Mouse (Mus musculus): ENCODE data around the gene Padi3. TPM values are rescaled to one million over a fixed set of nuclear protein-coding genes. Genes with fewer than 3 reads are reported as not detected.

The Padi3 gene
- polyA plus RNA-seq (2014; fragmentation: Illumina TruSeq; extraction: RNeasy Lipid Tissue Mini Kit (QIAGEN cat#74804); ENCODE audit: low read depth, low replicate concordance): not detected

GRCm38 (mm10) chr4:140810458-140811260 lies at the start of gene Padi3:
Gene Padi3, minus strand, starts transcription at chr4:140810648.

GRCm38 (mm10) chr4:140845666-140846065 lies 35.2 kb upstream of the Padi3 start, which contains the start of gene Padi1:
Gene Padi1, minus strand, starts transcription at chr4:140845778.

DNA sequence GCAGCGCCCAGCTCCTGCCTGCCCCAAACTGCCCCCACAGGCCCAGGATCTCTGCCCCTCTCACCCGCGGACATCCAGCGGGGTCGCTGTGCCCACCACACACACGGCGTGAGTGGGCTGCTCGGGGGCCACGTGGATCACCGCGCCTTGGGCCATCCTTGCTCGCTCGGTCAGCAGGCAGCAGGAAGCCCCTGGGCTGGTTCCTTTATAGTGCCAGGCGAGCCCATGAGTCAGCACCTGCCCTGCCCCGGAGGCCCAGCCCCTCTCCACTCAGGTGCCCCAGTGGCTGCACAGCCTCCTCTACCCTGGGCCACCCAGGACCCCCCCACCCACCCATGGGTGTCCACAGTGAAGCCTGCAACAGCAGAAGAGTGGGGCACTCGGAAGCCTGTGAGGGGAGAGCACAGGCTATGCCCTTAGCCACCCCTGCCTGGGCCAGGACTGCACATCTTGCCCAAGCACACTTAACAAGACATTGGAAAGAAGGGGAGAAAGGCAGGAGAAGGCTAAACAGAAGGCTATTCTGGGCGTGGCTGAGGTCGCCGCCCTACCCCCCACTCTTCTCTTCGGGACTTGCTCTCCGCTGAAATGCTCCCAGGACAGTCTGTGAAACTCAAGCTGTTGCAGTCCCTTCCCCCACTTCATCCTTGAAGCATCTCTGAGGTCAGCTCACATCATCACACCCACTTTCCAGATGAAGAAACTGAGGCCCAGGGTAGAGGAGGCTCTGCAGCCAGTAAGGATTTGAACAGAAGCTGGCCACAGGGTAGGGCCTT lies 36.2 kb downstream of the Padi3 start, which contains the start of gene Padi4:
Gene Padi4, minus strand, starts transcription at position 212 of the 776 bp plus-strand sequence.

DNA sequence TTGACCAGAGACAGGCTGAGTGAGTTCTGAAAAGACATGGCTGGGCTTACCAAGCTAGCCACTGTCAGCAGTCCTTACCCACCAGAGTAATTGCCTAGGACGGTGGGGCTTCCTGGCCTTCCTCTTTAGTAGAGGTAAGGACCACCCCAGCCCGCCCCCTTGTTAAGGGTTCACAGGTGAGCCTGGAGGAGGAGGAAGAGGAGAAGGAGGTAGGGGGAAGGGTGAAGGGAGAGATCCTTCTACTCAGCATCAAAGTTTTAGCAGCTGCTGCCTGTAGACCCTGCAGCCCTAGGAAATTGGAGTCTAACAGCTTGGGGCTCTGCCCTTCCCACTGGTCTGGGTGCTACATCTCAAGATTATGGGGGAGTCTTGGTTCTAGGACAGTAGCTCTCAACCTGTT lies 67.9 kb downstream of the Padi3 start, which contains the start of gene Padi6:
Gene Padi6, minus strand, starts transcription at position 101 of the 400 bp plus-strand sequence.

Other genes with a start within 250 kb of the Padi3 start
- 1.7 TPM for gene Arhgef10l, start 144.6 kb downstream of the Padi3 start, polyA plus RNA-seq (2014; fragmentation: Illumina TruSeq; extraction: RNeasy Lipid Tissue Mini Kit (QIAGEN cat#74804); ENCODE audit: low read depth, low replicate concordance)
- gene Rcc2, start 110.1 kb downstream of the Padi3 start, polyA plus RNA-seq (2014; fragmentation: Illumina TruSeq; extraction: RNeasy Lipid Tissue Mini Kit (QIAGEN cat#74804); ENCODE audit: low read depth, low replicate concordance): 8.0 TPM
- gene Padi6, start 68.0 kb downstream of the Padi3 start, polyA plus RNA-seq (2014; fragmentation: Illumina TruSeq; extraction: RNeasy Lipid Tissue Mini Kit (QIAGEN cat#74804); ENCODE audit: low read depth, low replicate concordance): not detected
- not detected for gene Padi4, start 36.4 kb downstream of the Padi3 start, polyA plus RNA-seq (2014; fragmentation: Illumina TruSeq; extraction: RNeasy Lipid Tissue Mini Kit (QIAGEN cat#74804); ENCODE audit: low read depth, low replicate concordance)
- gene Padi1, start 35.1 kb upstream of the Padi3 start, polyA plus RNA-seq (2014; fragmentation: Illumina TruSeq; extraction: RNeasy Lipid Tissue Mini Kit (QIAGEN cat#74804); ENCODE audit: low read depth, low replicate concordance): not detected
- 0.93 TPM for gene Padi2, start 95.7 kb upstream of the Padi3 start, polyA plus RNA-seq (2014; fragmentation: Illumina TruSeq; extraction: RNeasy Lipid Tissue Mini Kit (QIAGEN cat#74804); ENCODE audit: low read depth, low replicate concordance)
- gene Sdhb, start 150.6 kb upstream of the Padi3 start, polyA plus RNA-seq (2014; fragmentation: Illumina TruSeq; extraction: RNeasy Lipid Tissue Mini Kit (QIAGEN cat#74804); ENCODE audit: low read depth, low replicate concordance): 96.7 TPM
- 2.0 TPM for gene Atp13a2, start 176.2 kb upstream of the Padi3 start, polyA plus RNA-seq (2014; fragmentation: Illumina TruSeq; extraction: RNeasy Lipid Tissue Mini Kit (QIAGEN cat#74804); ENCODE audit: low read depth, low replicate concordance)
- gene Mfap2, start 199.8 kb upstream of the Padi3 start, polyA plus RNA-seq (2014; fragmentation: Illumina TruSeq; extraction: RNeasy Lipid Tissue Mini Kit (QIAGEN cat#74804); ENCODE audit: low read depth, low replicate concordance): not detected
- gene Crocc, start 249.9 kb upstream of the Padi3 start, polyA plus RNA-seq (2014; fragmentation: Illumina TruSeq; extraction: RNeasy Lipid Tissue Mini Kit (QIAGEN cat#74804); ENCODE audit: low read depth, low replicate concordance): 1.5 TPM